Comparison of ENCODE assay signal across 22 mouse cellular contexts in the genomic region with DNA sequence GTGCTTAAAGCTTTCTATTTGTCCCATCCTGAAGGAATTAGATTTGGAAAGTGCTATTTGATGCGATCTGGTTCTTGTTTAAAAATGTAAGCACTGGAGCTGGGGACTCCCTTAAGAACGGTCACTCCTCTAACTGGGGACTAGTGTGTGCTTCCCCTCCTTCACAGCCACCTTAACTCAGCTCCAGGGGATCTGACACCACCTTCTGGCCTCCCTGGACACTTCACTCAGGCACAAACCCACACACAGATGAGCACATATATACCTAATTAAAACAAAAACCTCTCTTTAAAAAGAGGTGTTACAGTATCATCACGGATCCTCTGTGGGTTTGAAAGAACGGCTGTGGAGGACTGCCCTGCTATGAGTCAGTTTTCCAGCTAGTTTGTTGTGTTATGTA. TPM values are rescaled to one million over a fixed set of nuclear protein-coding genes. Genes with fewer than 3 reads are reported as not detected.
A peak's percentile ranks its signal among the peaks of the same experiment; 100 is the strongest.
DNase-seq lines count a peak whose midpoint lies in the region; ATAC-seq and TF ChIP-seq lines count a peak whose summit lies in the region.
"Had no signal": no experiment of that assay in that cellular context is flagged by ENCODE, and none has a peak within 500 bp of the region (broad histone marks: within the 10 kb centered on the region; RNA-seq: fewer than 3 reads in every experiment).

No protein-coding gene starts in this region.

- H3K27ac ChIP-seq in intestine, postnatal 0 days (ENCODE audit: low read depth, low read length), result no peak overlapping the region
- H3K27ac ChIP-seq in intestine, embryonic 15.5 days, result no peak overlapping the region
- H3K27ac ChIP-seq in bone marrow, adult 2 months (ENCODE audit: control insufficient read depth, insufficient read depth, low read depth, low read length, poor library complexity), result no peak overlapping the region
- H3K27ac ChIP-seq: heart, embryonic 15.5 days; macrophage; midbrain, embryonic 10.5 days had no signal

- H3K4me3 ChIP-seq in intestine, postnatal 0 days (ENCODE audit: low read depth, low read length), result no peak overlapping the region
- H3K4me3 ChIP-seq in intestine, embryonic 15.5 days (replicated peaks), result no peak overlapping the region
- no peak overlapping the region for H3K4me3 ChIP-seq in lung, adult 2 months (replicated peaks; ENCODE audit: extremely low read depth, low read depth, low read length)
- no peak overlapping the region for H3K4me3 ChIP-seq in bone marrow, adult 2 months (replicated peaks; ENCODE audit: control insufficient read depth, low read depth, low read length)
- H3K4me3 ChIP-seq: heart, embryonic 15.5 days; midbrain, embryonic 10.5 days had no signal

- H3K9me3 ChIP-seq in intestine, postnatal 0 days (ENCODE audit: control insufficient read depth), result no peaks in the 10 kb centered on the region
- no peaks in the 10 kb centered on the region for H3K9me3 ChIP-seq in intestine, embryonic 15.5 days
- H3K9me3 ChIP-seq: heart, embryonic 15.5 days; midbrain, embryonic 10.5 days had no signal

- H3K4me1 ChIP-seq in intestine, postnatal 0 days (replicated peaks; ENCODE audit: control insufficient read depth, insufficient read depth, low read length), result 0 out of 2 replicates have a peak, but pooled peaks cover 2% of the 10 kb centered on the region
- H3K4me1 ChIP-seq in intestine, embryonic 15.5 days (replicated peaks), result peaks cover 6% of the 10 kb centered on the region; the same call in 1 of the 2 replicates
- H3K4me1 ChIP-seq in lung, adult 2 months (ENCODE audit: control insufficient read depth, insufficient read depth, low read length), result peaks cover 39% of the 10 kb centered on the region
- peaks cover 6% of the 10 kb centered on the region for H3K4me1 ChIP-seq in bone marrow, adult 2 months (ENCODE audit: control insufficient read depth, insufficient read depth, low read length)
- H3K4me1 ChIP-seq: midbrain, embryonic 10.5 days had no signal

- WGBS in intestine, postnatal 0 days, result 76% methylated on average over 4 of the region's 4 CpGs
- WGBS in intestine, embryonic 15.5 days, result 82% methylated on average over 4 of the region's 4 CpGs
- WGBS in lung, adult 2 months, result 52% methylated on average over 4 of the region's 4 CpGs
- WGBS in bone marrow, adult 2 months, result 79% methylated on average over 4 of the region's 4 CpGs

- no peak for DNase-seq in lung, adult 2 months
- no peak for DNase-seq in lung, postnatal 36 days
- DNase-seq in splenic B cell, adult 2 months (ENCODE audit: low read depth, low spot score), result peak; percentile 20
- DNase-seq in adrenal gland, adult 18-20 months (ENCODE audit: low spot score in 2 of 2), result no peak
- DNase-seq: adrenal gland, postnatal 36 days; cerebellum, adult 2 months; forebrain, postnatal 0 days; heart, adult 18-20 months; kidney, adult 18-20 months; kidney, postnatal 25 days; layer of hippocampus, adult 9-11 months; lung, adult 18-20 months; retina, postnatal 1 day; thymus, postnatal 25 days had no signal

- no peak overlapping the region for H3K9ac ChIP-seq in intestine, postnatal 0 days (ENCODE audit: low read depth, low read length)
- H3K9ac ChIP-seq in intestine, embryonic 15.5 days, result no peak overlapping the region
- H3K9ac ChIP-seq: forebrain, postnatal 0 days; heart, embryonic 15.5 days had no signal

- TF ChIP-seq POLR2A in lung, adult 2 months (IDR thresholded peaks at IDR 0.05; ENCODE audit: borderline replicate concordance, extremely low read depth, low read depth, low read length), result no peak
- TF ChIP-seq POLR2A in bone marrow, adult 2 months (IDR thresholded peaks at IDR 0.05; ENCODE audit: borderline replicate concordance, control insufficient read depth, low read depth, low read length), result no peak

- H3K36me3 ChIP-seq in intestine, postnatal 0 days (ENCODE audit: control insufficient read depth, insufficient read depth), result peaks cover 9% of the 10 kb centered on the region; the same call in 1 of the 2 replicates
- peaks cover 4% of the 10 kb centered on the region; the same call in 1 of the 2 replicates for H3K36me3 ChIP-seq in intestine, embryonic 15.5 days
- H3K36me3 ChIP-seq in splenic B cell, adult 2 months (ENCODE audit: control insufficient read depth, insufficient read depth, low read length, poor library complexity, severe bottlenecking), result peaks cover 9% of the 10 kb centered on the region

- ATAC-seq in intestine, postnatal 0 days, result no peak
- no peak for ATAC-seq in intestine, embryonic 15.5 days
- ATAC-seq: activated CD4-positive, CD25-positive, alpha-beta regulatory T cell, adult 4 months; forebrain, postnatal 0 days; hindbrain, embryonic 16.5 days had no signal

- no peaks in the 10 kb centered on the region for H3K27me3 ChIP-seq in intestine, postnatal 0 days (replicated peaks; ENCODE audit: control insufficient read depth, insufficient read depth, low read length)
- no peaks in the 10 kb centered on the region for H3K27me3 ChIP-seq in intestine, embryonic 15.5 days (replicated peaks)
- H3K27me3 ChIP-seq in splenic B cell, adult 2 months (ENCODE audit: control insufficient read depth, insufficient read depth, low read length, poor library complexity, severe bottlenecking), result no peaks in the 10 kb centered on the region
- H3K27me3 ChIP-seq: heart, embryonic 15.5 days had no signal

- H3K4me2 ChIP-seq in intestine, postnatal 0 days (replicated peaks; ENCODE audit: low read depth), result no peak overlapping the region
- H3K4me2 ChIP-seq in intestine, embryonic 15.5 days (replicated peaks), result no peak overlapping the region
- H3K4me2 ChIP-seq: heart, embryonic 15.5 days had no signal

- TF ChIP-seq CTCF in intestine, postnatal 0 days (IDR thresholded peaks at IDR 0.05; ENCODE audit: low read depth), result peak; percentile 39; the same call in 1 of the 2 replicates
- TF ChIP-seq CTCF in lung, adult 2 months (IDR thresholded peaks at IDR 0.05; ENCODE audit: insufficient read depth, low read length), result peak; percentile 37; the same call in 1 of the 2 replicates
- TF ChIP-seq CTCF in bone marrow, adult 2 months (IDR thresholded peaks at IDR 0.05; ENCODE audit: control insufficient read depth, insufficient read depth, low read length), result peak; percentile 36; the same call in 1 of the 2 replicates

RNA-seq across cellular contexts. Expression of a gene that starts 23.0 kb away (rescaled TPM):
- 22.8 and 28.2 TPM in 2 replicates for polyA plus RNA-seq in intestine, postnatal 0 days (2015; fragmentation: Nextera tagmentation; extraction: Ambion mirVana)
- polyA plus RNA-seq in intestine, embryonic 15.5 days (2015; fragmentation: Nextera tagmentation; extraction: Ambion mirVana), result 52.1 and 54.8 TPM in 2 replicates
- 104 and 266 TPM in 2 replicates for polyA plus RNA-seq in lung, adult 2 months (2012; rRNA removed)
- 35.4 and 48.7 TPM in 2 replicates for polyA plus RNA-seq in bone marrow, adult 2 months (2011; ENCODE audit: insufficient read depth, insufficient read length, low replicate concordance, missing spikeins)
- total RNA-seq in adrenal gland, adult 18-20 months (2021), result 10 to 100 TPM; 47.2 to 61.7 TPM
